Mouse (Mus musculus): ENCODE measurements around the gene Cntn5.
A peak's percentile ranks its signal among the peaks of the same experiment; 100 is the strongest.

Cntn5 gene

DNA sequence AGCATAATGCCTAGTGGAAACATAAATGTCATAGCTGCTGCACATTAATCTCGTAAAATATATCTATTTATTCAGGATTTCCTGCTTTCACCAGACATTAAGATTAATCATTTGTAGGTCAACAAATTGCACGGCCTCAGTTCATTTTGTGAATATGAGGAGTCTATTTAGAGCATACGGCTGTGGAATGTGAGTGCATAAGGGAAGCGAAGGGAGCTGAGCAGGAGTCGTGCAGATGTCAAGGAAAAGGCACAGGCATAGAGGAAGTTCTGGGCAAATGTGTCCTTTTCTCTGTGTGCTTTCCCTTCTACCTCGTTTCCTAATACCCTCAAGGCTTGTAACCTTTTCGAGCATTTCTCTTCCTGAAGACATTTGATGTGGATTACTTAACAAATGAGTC lies 504.5 kb downstream of the Cntn5 start:
- DNase-seq: no peak

DNA sequence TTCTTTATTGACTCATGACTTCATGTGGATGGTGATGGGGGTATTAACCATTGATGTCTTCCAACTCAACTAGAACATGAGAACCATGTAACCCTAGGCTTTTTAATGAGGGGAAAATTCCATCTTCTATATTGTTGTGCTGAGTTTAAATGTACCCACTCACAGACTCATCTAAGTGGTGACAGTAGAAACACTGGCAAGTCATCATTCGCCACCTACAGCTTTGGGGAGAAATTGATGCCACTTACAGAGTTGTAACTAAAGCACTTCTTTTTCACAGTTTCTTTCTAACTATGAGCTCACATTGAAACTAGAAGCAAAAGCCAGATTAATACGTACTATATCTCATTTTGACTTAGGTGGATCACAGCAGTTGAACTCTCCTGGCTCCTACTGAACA lies 514.7 kb downstream of the Cntn5 start:
- DNase-seq: no peak

DNA sequence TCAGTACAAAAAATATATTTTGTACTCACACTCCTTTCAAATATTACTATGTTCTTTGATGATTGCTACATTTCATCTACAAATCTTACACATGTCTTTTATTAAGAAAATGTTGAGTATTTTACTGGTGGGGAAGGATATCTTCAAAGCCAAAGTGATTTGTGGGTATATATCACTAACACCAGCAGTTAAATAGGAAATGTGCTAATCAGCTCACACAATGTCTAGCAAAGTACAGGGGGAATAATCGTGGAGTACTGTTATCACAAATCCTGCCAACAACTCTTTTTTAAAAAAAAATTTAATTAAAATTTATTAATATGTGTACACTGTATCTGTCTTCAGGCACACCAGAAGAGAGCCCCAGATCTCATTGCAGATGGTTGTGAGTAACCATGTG lies 520.1 kb downstream of the Cntn5 start:
- DNase-seq: no peak

DNA sequence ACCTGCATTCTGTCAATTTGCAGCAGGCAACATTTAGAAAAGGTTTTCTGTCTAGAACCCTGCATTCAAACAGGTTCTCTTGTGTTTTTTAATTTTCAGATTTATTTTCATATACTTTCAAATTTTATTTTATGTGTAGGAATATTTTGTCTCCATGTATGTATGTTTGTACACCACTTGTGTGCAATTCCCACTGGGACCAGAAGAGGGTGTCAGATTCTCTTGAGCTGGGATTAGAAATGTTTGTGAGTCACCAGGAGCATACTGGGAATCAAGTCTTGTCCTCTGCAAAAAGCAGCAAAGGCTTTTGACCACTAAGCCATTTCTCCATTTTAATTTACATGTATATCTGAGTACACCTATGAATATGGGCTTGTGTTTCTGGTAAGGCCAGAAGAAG lies 521.4 kb downstream of the Cntn5 start:
- DNase-seq: no peak

DNA sequence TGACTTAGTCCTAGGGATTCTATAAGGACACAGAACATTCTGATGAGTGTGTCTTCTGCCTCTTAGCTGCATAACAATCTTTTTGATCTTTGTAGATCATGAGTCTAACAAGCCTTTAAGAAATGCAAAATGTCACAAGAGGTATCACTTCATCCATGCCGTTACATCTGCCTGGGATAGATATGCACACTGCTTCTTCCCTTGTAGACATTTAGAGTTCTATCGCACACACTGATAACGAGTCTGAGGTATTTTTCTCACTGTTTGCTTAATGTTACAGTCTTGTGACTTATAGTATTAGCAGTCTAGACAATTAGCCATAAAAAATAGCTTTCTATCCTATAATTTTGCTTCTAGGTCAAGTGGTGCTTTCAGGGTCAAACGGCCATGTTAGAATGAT lies 522.9 kb downstream of the Cntn5 start:
- no peak for DNase-seq

DNA sequence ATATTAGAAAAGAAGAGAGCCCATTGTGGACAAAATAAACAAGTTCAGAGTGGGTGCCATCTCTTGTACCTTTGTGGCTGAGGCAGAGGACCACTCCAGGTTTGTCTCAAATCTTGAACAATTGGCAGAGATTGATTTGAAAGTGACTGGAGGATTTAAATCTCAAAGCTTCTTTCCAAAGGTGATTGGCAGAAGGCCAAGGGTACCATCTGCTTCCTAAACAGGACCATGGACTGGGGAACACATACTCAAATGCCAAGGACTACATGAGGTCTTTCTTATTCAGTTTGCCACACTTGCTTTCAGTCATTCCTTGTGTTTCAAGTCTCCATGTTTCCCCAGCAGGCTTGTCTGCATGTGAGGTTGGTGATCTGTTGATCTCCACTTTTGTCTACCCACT lies 528.3 kb downstream of the Cntn5 start:
- DNase-seq: no peak

DNA sequence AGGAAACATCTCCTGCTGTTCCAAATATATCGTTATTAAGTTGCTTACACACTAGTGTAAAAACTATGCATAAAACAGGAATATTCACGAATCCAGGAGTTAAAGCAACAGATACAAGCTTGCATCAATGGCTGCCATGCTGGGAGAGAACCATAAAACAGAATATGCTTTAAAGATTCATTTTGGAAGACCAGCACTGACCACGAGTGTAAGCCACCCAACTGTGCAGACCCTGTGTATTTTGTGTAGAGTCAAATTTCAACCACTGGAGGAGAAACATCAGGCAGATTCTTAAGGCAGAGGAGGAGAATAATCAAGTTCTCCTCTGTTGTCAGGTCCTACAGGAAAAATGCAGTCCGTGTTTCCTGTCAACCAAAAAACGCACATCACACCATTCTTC lies 535.6 kb downstream of the Cntn5 start:
- no peak for DNase-seq

DNA sequence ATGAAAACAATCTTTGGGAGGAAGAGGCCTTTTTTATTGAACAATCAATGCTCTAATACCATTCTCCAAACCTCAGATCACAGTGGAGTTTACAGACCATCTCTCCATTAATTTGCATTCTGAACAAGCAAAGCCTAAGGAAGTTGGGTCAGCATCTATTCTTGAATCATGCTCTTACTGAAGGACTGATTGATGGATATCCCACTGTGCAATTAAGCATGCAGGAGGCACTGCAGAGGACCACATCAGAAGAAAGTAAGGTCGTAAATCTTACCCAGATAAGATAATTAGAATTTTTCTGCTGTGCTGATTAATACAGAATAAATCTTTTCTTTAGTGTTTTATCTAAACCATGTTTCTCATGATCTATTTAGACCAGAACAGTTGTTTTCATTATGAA lies 536.2 kb downstream of the Cntn5 start:
- DNase-seq: no peak

DNA sequence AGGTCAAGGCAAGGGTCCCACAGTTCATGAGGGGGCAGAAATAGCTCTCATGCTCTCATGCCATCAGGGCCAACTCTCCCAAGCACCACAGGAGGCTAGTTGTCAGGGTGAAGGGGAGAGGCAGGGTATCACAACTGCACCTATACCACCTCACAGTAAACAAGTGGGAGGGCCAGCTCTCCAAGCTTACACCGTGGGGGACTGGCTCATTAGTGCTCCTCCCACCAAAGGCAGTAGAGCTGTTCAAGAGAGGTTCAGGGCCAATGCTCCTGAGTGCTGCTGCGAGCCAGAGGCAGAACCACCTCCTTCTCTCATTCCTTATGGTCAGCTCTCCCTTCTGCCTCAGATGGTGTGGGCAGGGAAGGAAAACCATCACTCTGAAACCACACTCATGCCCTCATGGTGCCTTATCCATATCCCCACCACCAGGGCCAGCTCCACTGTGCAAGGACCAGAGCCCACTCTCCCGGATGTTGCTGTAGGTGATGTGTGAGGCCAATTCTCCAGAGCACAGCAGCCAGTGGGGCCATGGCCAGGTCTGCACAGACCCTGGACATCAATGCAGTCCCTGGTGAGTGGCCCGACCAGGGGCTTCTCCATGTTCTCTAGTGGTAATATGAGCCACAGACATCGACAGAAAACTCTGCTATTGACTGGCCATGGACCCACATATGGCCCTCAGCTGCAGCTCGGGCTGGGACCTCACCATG lies 538.2 kb downstream of the Cntn5 start:
- DNase-seq: no peak

DNA sequence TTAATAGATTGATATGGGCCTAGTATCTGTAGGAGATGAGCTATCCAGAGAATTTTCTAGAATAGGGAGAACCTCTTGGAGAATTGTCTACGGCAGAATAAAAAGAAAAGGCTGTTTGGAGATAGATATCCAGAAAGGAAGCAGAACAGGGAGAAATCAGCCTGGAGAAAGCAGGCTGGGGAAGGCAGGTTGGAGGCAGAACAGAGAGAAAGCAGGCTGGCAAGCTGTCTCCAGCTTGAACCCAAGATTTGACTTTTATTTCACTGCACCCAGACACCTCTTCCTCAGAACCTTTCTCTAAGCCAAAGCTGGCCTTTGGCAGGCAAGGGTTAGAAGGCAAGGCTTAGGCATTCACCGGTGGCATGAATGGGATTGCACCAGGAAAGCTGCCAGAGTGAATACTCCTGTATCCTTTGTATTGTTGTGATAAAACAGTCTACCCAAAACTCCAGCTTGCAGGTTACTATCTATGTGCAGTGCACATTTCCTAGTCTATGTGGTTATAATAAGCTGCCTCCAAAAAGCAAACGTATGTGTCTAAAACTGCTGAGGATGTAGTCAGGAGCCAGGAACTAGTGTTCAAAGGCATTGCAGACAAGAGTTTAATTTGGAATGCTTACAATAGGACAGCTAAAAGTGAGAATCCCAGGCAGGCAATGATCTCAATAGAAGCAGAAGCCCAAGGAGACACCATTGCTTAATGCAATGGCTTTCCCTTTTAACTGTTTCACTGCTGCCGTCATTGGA lies 553.5 kb downstream of the Cntn5 start:
- DNase-seq: no peak

DNA sequence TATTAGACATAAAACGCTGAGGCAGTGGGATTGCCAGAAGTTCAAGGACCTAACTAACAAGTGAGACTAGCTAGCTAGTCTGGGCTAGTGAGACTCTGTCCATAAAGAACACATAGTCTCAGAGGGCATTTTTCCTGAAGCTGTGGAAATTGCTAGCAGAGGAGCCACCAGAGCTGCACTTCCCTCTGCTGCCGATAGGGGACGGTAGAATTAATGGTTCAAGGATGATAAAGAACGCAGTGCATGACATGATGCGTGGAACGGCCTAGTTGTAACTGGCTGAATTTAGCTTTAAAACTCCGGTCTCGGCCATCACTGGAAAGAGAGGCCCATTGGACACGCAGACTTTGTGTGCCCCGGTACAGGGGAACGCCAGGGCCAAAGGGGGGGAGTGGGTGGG lies 555.8 kb downstream of the Cntn5 start:
- no peak for DNase-seq

DNA sequence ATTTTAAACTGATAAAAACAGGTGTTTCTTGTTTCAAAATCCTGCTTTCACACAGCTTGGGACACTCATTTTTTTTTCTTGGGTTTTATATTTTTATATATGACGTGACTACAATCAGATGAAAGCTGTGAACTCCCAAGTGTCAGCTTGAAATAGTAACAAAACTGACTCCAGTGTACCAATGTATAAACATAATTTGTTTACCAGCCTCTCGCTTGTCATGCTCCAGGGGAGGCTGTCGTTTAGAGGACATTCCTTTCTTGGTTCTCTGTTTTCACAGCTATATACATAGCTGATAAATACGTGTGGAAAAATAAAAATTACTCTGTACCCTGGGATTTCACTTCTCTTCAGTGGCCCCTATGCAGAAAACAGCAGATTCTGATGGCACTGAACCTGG lies 556.4 kb downstream of the Cntn5 start:
- DNase-seq: no peak

DNA sequence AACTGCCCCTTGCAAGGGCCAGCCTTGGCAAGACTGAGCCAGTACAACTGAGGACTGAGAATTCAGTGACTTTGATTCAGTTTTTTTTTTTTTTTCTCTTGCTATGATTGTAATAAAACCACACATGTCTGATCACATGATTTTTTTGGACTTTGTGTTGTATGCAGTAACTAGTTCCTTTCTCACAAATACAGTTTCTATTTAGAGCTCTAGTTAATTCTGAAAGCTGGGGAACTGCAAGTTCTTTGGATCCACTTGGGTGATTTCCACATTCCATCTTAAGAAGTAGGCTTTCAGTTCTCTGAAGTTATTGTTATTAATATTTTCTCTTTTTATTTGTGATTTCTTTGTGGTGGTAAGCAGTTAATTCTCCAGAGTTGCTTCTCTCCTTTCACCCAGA lies 563.8 kb downstream of the Cntn5 start:
- peak in 1 of 2 experiments; percentile 27 for DNase-seq

DNA sequence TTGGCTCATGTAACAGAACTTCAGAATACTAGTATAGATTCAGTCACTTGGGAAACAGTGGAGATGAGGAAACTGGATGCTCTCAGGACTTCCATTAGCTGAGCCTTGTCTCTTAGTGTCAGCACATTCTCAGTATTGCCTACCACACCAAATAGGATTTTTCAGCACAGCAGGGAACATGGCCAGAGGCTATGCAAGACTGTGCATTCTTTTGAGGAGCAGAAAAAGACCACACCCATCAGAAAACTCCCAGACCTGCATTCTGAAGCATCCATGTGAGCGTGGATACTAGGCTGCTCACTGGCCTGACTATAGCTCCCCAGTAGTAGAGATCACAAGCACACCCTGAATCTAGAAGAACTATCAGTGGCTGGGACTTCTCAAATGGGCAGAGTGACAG lies 564.9 kb downstream of the Cntn5 start:
- DNase-seq: no peak

DNA sequence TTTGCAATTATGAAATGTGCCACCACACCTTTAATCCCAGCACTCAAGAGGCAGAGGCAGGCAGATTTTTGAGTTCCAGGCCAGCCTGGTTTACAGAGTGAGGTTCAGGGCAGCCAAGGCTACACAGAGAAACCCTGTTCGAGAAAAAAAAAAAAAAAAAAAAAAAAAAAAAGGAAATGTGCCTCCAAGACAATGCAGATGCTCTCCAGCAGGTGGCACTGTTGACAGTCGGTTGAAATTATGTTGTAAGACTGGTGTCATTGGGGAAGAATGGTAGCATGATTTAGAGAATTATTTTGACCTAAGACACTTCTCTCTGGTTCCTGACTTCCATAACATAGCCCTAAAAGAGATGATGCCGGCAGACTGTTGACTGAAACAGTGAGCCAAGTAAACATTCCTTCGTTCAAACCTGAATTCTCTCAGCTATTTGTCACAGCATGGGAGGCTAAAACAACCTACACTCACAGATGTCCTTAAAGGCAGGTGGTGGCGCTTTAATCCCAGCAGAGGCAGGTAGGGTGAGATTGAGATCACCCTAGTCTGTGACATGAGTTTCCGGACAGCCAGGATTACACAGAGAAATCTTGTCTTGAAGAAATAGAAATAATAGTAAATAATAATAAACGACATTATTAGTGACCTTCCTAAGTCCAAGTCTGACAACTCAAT lies 579.7 kb downstream of the Cntn5 start:
- peak in 1 of 2 experiments; percentile 37 for DNase-seq

DNA sequence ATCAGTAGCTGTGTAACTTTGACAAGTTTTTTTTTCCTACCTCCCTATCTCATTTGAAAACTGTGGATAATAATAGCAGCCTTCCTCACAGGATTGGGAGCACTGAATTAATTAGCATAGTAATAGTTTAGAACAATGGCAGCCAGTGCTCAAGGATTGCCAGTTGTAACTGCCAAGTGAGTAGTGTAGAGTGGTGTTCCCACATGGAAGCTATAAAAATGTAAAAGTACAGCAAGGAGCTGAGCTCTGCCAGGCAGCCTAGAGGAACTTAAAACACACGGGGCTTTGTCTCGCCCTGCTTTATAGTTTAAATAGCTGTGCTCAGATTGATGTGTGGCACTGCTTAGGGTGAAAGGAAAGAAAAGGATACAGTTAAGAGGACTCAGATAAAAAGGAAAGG lies 635.2 kb downstream of the Cntn5 start:
- no peak for DNase-seq

DNA sequence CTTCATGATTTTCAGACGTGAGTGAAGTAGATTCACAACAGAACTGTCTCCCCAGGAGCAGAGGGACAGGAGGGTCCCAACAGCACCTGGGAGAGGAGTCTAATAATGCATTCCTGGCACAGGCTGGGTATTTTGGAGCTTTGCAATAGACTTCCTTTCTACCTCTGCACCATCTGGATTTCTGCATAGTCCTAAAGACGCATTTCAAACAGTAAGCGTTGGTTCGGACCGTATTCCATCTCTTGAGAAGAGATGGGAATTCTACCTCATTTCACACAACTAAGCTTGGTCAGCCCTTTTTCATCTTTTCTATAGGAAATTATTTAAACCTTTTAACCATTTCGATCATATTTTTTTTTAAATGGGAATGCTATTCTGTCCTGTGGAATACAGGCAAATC lies 635.7 kb downstream of the Cntn5 start:
- DNase-seq: no peak

DNA sequence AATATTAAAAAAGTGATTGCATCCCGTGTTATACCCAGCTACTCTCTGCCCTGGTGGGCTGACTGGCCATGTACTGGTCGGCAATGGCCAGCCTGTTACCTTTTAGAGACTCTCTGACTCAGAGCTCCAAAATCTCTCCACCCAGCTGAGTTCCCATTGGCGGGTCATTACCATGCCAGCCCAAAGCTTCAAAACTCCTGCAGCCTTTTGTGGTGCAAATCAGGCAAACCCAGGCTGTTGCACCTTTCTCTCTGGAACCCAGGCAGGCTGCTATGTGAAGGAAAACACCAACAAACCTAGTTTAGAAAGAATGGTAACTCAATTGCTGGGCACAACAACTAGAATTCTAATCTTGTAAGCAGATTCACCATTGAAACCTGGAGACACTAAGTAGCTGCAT lies 639.0 kb downstream of the Cntn5 start:
- no peak for DNase-seq

DNA sequence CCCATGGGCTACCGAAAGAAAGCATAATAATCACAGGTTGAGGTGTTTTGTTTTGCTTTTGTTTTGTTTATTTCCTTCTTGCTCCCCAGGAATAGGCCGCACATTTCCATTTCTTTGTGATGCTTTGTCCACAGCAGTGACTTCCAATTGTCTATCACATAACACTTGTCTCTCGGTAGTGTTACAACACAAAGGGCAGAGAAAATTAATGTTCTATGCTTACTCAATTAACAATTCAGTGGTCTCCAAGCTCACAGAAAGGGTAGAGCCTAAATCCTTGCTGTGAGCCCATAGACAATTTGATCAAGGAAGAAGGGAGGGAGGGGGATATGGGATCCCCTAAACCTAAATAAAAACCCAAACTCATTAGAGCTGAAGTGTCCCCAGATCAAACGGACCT lies 671.2 kb downstream of the Cntn5 start:
- no peak for DNase-seq

DNA sequence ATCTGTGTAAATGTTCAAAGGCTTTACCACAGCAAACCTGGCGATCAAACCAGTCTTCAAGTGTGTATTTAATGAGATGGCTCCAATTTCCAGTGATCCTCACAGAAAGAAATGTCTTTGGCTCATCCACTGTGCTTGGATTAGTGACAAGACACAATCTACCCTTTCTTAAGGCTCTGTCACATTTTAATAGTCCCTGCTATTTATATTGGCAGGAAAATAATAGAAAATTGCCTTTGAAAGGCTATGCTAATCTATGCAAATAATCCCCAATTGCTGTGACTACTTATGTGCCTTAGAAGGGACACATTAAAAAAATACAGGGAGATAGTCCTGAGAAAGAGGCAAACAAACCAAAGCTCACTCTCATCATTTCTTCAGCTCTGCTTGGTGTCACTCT lies 672.5 kb downstream of the Cntn5 start:
- DNase-seq: no peak

DNA sequence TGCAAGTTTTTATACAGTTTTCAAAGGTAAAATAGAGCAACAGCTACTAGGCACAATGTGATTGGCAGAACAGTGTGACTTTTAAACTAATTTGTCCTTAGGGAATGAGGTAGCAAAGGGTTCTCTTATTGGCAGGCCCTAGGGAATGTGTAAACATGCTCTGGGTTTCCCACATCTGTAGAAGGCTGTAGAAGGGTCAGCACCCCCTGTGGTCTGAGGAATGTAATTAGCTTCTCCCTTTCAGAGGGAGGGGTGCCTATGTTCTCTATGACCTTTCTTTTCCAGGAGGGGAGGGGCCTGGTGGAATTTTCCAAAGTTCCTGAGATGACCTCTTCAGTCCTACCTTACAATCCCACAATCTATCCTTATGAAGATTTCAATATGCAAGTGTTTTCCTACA lies 673.6 kb downstream of the Cntn5 start:
- DNase-seq: no peak

DNA sequence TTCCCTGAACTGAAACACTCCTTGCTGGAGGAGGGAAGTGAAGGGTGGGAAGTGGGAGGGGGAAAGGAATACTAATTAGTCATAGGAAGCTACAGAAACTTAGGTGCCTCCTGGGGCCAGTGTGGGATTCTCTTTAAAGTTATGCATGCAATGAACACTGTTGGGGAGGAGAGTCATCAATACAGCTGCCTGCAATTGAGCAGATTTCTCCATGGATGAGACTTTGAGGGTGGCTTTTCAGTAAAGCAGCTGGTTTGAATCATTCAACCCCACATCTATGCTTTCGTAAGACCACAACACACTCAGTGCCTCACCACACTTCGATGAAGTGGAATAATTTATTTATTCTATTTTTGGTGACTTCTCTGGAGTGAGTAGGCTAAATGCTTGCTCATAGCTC lies 674.9 kb downstream of the Cntn5 start:
- DNase-seq: no peak

DNA sequence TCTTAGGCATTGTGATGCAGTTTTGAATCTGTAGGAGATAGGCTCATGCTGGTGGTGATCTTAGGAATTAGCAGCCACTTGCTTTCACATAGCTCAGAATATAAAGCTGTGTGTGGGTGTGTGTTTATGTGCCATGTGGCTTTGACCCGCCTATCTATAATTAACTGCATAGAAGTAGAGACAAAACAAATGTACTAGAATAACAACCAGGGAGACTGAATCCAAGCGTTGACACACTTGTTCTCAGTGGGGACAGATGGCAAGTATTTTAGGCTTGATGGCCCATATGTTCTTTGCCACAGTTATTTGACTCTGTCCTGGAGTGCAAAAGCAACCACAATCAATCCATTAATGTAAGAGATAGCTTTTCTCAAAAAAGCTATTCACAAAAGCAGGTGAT lies 678.6 kb downstream of the Cntn5 start:
- DNase-seq: no peak

DNA sequence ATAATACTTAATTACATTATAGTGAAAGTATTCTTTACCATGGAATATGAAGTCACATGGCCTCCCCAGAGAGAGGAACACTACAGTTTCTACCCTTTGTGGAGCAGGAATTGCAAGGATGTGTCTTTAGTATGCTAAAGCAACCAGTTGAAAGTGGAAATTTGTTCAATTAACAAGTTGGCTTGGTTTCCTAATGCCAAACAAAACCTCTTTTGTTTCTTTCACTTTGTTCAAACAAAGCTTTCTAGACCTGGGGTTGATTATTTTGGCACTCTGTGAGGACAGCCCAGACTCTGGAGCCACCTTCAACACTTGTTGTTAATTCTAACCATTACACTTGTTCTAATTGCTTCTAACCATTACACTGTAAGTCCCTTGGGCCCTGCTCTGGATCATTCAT lies 718.5 kb downstream of the Cntn5 start:
- no peak for DNase-seq

All from kidney, adult 8-10 months (tissue).